Mouse (Mus musculus) midbrain, embryonic 13.5 days (tissue): Measurements from ENCODE around the gene Mapk6. TPM values are rescaled to one million over a fixed set of nuclear protein-coding genes. Genes with fewer than 3 reads are reported as not detected.
A peak's percentile ranks its signal among the peaks of the same experiment; 100 is the strongest.
"Not testable (repeated sequence)": the region's sequence is repeated elsewhere in the genome, so short reads cannot be mapped to it uniquely, and the experiment has no call there.

Experiments used
- ATAC-seq: fragments of 200-750 bp; cut with Nextera tagmentation; 2 replicates; pipeline ENCODE4 v1.8.0; 2017; ENCODE audit warnings: mild to moderate bottlenecking, moderate TSS enrichment, moderate library complexity
- H3K27ac ChIP-seq: fragments of 300-500 bp; sonication (generic); 2 replicates; pipeline ENCODE4 v1.5.1; 2015; ENCODE audit warnings: inconsistent platforms, mild to moderate bottlenecking, moderate library complexity
- H3K27me3 ChIP-seq: fragments of 300-500 bp; sonication (generic); 2 replicates; pipeline ENCODE4 v1.6.1; 2015; ENCODE audit warnings: mild to moderate bottlenecking, inconsistent platforms
- H3K36me3 ChIP-seq: fragments of 300-500 bp; sonication (generic); 2 replicates; pipeline ENCODE4 v1.6.1; 2015; ENCODE audit warnings: mild to moderate bottlenecking, inconsistent platforms
- H3K4me1 ChIP-seq: fragments of 300-500 bp; sonication (generic); replicated peaks from 2 replicates; pipeline ENCODE4 v1.6.1; 2015; ENCODE audit warnings: inconsistent platforms
- H3K4me2 ChIP-seq: fragments of 300-500 bp; sonication (generic); replicated peaks from 2 replicates; pipeline ENCODE4 v1.6.1; 2015; ENCODE audit warnings: moderate library complexity, mild to moderate bottlenecking, inconsistent platforms
- H3K4me3 ChIP-seq: fragments of 300-500 bp; sonication (generic); replicated peaks from 2 replicates; pipeline ENCODE4 v1.5.1; 2015; ENCODE audit warnings: mild to moderate bottlenecking, inconsistent platforms
- H3K9ac ChIP-seq: fragments of 300-500 bp; sonication (generic); replicated peaks from 2 replicates; pipeline ENCODE4 v1.6.1; 2015; ENCODE audit warnings: mild to moderate bottlenecking, inconsistent platforms
- H3K9me3 ChIP-seq: fragments of 300-500 bp; sonication (generic); 2 replicates; pipeline ENCODE4 v1.6.1; 2016; ENCODE audit warnings: mild to moderate bottlenecking, inconsistent platforms
- WGBS: fragments of 180-500 bp; shearing (Covaris S2); methylation state at CpG from one replicate; pipeline ENCODE4 v1.1.7; 2015; 5-methylcytosine and 5-hydroxymethylcytosine counted together
- polyA plus RNA-seq: library from polyadenylated mRNA; unstranded; fragments of >200 nt; fragmentation: Nextera tagmentation; extraction: Ambion mirVana; gene quantifications from 2 replicates; pipeline ENCODE4 v1.2.1, GENCODE M21; 2015

Mapk6 gene
- 196 and 199 TPM in 2 replicates for polyA plus RNA-seq

- ATAC-seq = peak; percentile 93
- under 1% methylated on average over 58 of the region's 58 CpGs for WGBS
- Histone ChIP-seq H3K4me2 (peak within 1 kb of the TSS; percentile 65), H3K4me3 (peak within 1 kb of the TSS; percentile 94), H3K4me1 (peaks cover 46% of the 10 kb centered on the region), H3K27ac (peak within 1 kb of the TSS; percentile 99), H3K9me3 (no peaks in the 10 kb centered on the region), H3K9ac (peak within 1 kb of the TSS; percentile 98), H3K27me3 (no peaks in the 10 kb centered on the region), H3K36me3 (no peaks in the 10 kb centered on the region)
These were observed at the start of gene Mapk6 for GRCm38 (mm10) chr9:75409852-75410378. Gene Mapk6 (minus strand): TSS chr9:75410005.

- peaks cover 97% of the 10 kb centered on the region for H3K36me3 ChIP-seq
- no peaks in the 10 kb centered on the region for H3K4me1 ChIP-seq
- H3K27ac ChIP-seq = no peak overlapping the region
- 82% methylated on average over 10 of the region's 10 CpGs for WGBS
- H3K9ac ChIP-seq = no peak overlapping the region
- ATAC-seq = no peak
- H3K4me3 ChIP-seq = no peak overlapping the region
- no peaks in the 10 kb centered on the region for H3K27me3 ChIP-seq
- H3K9me3 ChIP-seq = no peaks in the 10 kb centered on the region
- no peak overlapping the region for H3K4me2 ChIP-seq
These were observed 45.9 kb upstream of the Mapk6 start for GRCm38 (mm10) chr9:75455684-75456083.

- 90% methylated on average over 2 of the region's 2 CpGs for WGBS
- Histone ChIP-seq H3K27ac (no peak overlapping the region), H3K4me1 (no peaks in the 10 kb centered on the region), H3K36me3 (peaks cover 92% of the 10 kb centered on the region), H3K9ac (no peak overlapping the region), H3K27me3 (no peaks in the 10 kb centered on the region), H3K4me3 (no peak overlapping the region), H3K9me3 (no peaks in the 10 kb centered on the region), H3K4me2 (no peak overlapping the region)
- ATAC-seq = no peak
These were observed 44.2 kb upstream of the Mapk6 start for GRCm38 (mm10) chr9:75453994-75454393.

GRCm38 (mm10) chr9:75448021-75448420, 38.2 kb upstream of the Mapk6 start:
- peaks cover 2% of the 10 kb centered on the region for H3K4me1 ChIP-seq
- peaks cover 74% of the 10 kb centered on the region for H3K36me3 ChIP-seq
- H3K27me3 ChIP-seq = no peaks in the 10 kb centered on the region
- H3K9ac ChIP-seq = no peak overlapping the region
- no peak overlapping the region for H3K4me2 ChIP-seq
- H3K27ac ChIP-seq = no peak overlapping the region
- H3K9me3 ChIP-seq = no peaks in the 10 kb centered on the region
- 96% methylated on average over 3 of the region's 3 CpGs for WGBS
- no peak overlapping the region for H3K4me3 ChIP-seq
- ATAC-seq = no peak

GRCm38 (mm10) chr9:75446574-75446973, 36.8 kb upstream of the Mapk6 start:
- Histone ChIP-seq H3K36me3 (peaks cover 61% of the 10 kb centered on the region), H3K4me1 (peaks cover 14% of the 10 kb centered on the region)
- not testable (repeated sequence) for H3K27ac ChIP-seq, H3K9ac ChIP-seq, H3K4me3 ChIP-seq, H3K27me3 ChIP-seq, H3K4me2 ChIP-seq, H3K9me3 ChIP-seq, ATAC-seq
- 86% methylated on average over 10 of the region's 10 CpGs for WGBS

- H3K27me3 ChIP-seq = no peaks in the 10 kb centered on the region
- peaks cover 14% of the 10 kb centered on the region for H3K4me1 ChIP-seq
- no peaks in the 10 kb centered on the region for H3K9me3 ChIP-seq
- H3K36me3 ChIP-seq = peaks cover 52% of the 10 kb centered on the region
- no peak overlapping the region for H3K9ac ChIP-seq
- H3K4me3 ChIP-seq = no peak overlapping the region
- no peak overlapping the region for H3K4me2 ChIP-seq
- H3K27ac ChIP-seq = no peak overlapping the region
- no peak for ATAC-seq
- 93% methylated on average over 15 of the region's 15 CpGs for WGBS
These were observed 35.2 kb upstream of the Mapk6 start for GRCm38 (mm10) chr9:75444981-75445380.

- peak overlapping the region; percentile 89 for H3K4me2 ChIP-seq
- H3K9ac ChIP-seq = peak overlapping the region; percentile 90
- H3K9me3 ChIP-seq = no peaks in the 10 kb centered on the region
- peaks cover 20% of the 10 kb centered on the region for H3K36me3 ChIP-seq
- H3K27ac ChIP-seq = peak overlapping the region; percentile 84
- peak overlapping the region; percentile 81 for H3K4me3 ChIP-seq
- 1% methylated on average over 30 of the region's 31 CpGs for WGBS
- no peaks in the 10 kb centered on the region for H3K27me3 ChIP-seq
- H3K4me1 ChIP-seq = peaks cover 14% of the 10 kb centered on the region
- peak; percentile 91 for ATAC-seq
These were observed 31.9 kb upstream of the Mapk6 start for GRCm38 (mm10) chr9:75441691-75442131.

DNA sequence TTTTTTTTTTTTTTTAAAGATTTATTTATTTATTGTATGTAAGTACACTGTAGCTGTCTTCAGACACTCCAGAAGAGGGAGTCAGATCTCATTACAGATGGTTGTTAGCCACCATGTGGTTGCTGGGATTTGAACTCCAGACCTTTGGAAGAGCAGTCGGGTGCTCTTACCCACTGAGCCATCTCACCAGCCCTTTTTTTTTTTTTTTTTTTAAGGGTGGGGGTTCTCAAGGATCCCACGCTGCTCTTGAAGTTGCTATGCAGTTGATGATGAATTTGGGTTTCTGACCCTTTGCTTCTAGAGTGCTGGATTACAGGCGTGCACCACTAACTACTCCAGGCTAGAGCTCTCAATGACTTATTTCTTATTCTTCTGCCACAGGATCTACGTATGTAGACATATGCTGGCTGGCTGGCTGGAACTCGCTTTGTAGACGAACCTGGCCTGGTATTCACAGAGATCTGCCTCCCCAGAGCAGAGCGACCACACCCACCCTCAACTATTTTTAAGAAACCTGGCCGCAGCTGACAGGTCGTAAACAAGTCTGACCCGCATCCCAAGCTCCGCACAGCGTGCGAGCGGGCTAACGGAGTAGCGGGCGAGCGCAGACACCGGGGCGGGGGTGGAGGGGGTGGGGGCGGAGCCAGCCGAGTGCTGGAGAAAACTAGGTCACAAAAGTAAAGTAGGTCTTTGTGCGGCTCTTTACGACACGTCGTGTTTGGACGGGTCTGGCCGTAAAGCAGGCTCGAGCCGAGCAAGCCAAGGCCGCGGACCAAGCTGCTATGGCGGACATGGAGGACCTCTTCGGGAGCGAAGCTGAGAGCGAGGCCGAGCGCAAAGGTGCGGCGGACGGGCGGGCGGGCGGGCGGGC, 31.2 kb upstream of the Mapk6 start, which contains the start of gene Leo1:
Leo1 (plus strand) TSS at position 729 of the 871 bp plus-strand sequence.
- no peaks in the 10 kb centered on the region for H3K27me3 ChIP-seq
- peak within 1 kb of the TSS; percentile 81 for H3K4me3 ChIP-seq
- H3K9ac ChIP-seq = peak within 1 kb of the TSS; percentile 90
- H3K27ac ChIP-seq = peak within 1 kb of the TSS; percentile 84
- peak within 1 kb of the TSS; percentile 89 for H3K4me2 ChIP-seq
- peak; percentile 95 for ATAC-seq
- under 1% methylated on average over 45 of the region's 45 CpGs for WGBS
- H3K4me1 ChIP-seq = peaks cover 15% of the 10 kb centered on the region
- no peaks in the 10 kb centered on the region for H3K9me3 ChIP-seq
- peaks cover 14% of the 10 kb centered on the region for H3K36me3 ChIP-seq

- Histone ChIP-seq H3K4me3 (no peak overlapping the region), H3K27me3 (no peaks in the 10 kb centered on the region), H3K27ac (no peak overlapping the region), H3K9me3 (no peaks in the 10 kb centered on the region), H3K36me3 (no peaks in the 10 kb centered on the region), H3K4me2 (no peak overlapping the region), H3K4me1 (peaks cover 15% of the 10 kb centered on the region), H3K9ac (no peak overlapping the region)
- 36% methylated on average over 6 of the region's 6 CpGs for WGBS
- ATAC-seq = no peak
These were observed 28.0 kb upstream of the Mapk6 start for GRCm38 (mm10) chr9:75437653-75438385.

DNA sequence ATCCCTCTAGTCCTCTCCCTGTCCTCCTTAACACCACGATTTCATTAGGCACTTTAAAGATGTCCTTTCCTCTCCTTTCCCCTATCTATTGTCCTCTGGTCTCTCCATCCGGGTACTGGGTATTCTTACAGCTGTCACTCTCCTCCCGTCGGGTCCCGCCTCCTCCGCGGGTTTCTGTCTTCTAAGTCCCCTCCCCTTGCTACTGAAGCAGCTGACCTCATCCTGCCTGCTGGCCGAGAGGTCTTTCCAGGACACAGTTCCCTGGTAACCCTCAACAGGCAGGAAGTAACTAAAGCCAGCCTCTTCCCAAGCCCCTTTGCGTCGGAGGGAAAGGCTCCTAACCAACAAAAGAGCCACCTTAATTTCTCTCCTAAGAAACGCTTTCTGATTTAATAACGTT, 26.1 kb upstream of the Mapk6 start:
- peak; percentile 67 for ATAC-seq

GRCm38 (mm10) chr9:75435291-75435690, 25.5 kb upstream of the Mapk6 start:
- H3K4me2 ChIP-seq = no peak overlapping the region
- ATAC-seq = no peak
- H3K9me3 ChIP-seq = no peaks in the 10 kb centered on the region
- H3K36me3 ChIP-seq = no peaks in the 10 kb centered on the region
- no peaks in the 10 kb centered on the region for H3K27me3 ChIP-seq
- H3K4me3 ChIP-seq = no peak overlapping the region
- H3K4me1 ChIP-seq = peaks cover 7% of the 10 kb centered on the region; the same call in 1 of the 2 replicates
- H3K9ac ChIP-seq = no peak overlapping the region
- no peak overlapping the region for H3K27ac ChIP-seq
- WGBS = 89% methylated on average over 4 of the region's 4 CpGs

More for the DNA sequence above, 26.1 kb upstream of the Mapk6 start:
- Histone ChIP-seq H3K4me3 (no peak overlapping the region), H3K27me3 (no peaks in the 10 kb centered on the region), H3K36me3 (no peaks in the 10 kb centered on the region), H3K4me2 (peak overlapping the region; percentile 15; the same call in 1 of the 2 replicates), H3K9me3 (no peaks in the 10 kb centered on the region), H3K4me1 (peaks cover 7% of the 10 kb centered on the region; the same call in 1 of the 2 replicates), H3K9ac (no peak overlapping the region), H3K27ac (no peak overlapping the region)
- 1% methylated on average over 12 of the region's 12 CpGs for WGBS

GRCm38 (mm10) chr9:75434872-75435271, 25.1 kb upstream of the Mapk6 start:
- Histone ChIP-seq H3K36me3 (no peaks in the 10 kb centered on the region), H3K4me2 (no peak overlapping the region), H3K4me1 (peaks cover 7% of the 10 kb centered on the region; the same call in 1 of the 2 replicates), H3K9ac (no peak overlapping the region), H3K27me3 (no peaks in the 10 kb centered on the region), H3K4me3 (no peak overlapping the region), H3K27ac (no peak overlapping the region), H3K9me3 (no peaks in the 10 kb centered on the region)
- 73% methylated on average over 6 of the region's 6 CpGs for WGBS
- no peak for ATAC-seq
